Mouse (Mus musculus): Measurements from ENCODE around the gene Snupn. TPM values are rescaled to one million over a fixed set of nuclear protein-coding genes. Genes with fewer than 3 reads are reported as not detected.

Snupn gene
- polyA plus RNA-seq, 1 experiment, result 6.3 TPM

DNA sequence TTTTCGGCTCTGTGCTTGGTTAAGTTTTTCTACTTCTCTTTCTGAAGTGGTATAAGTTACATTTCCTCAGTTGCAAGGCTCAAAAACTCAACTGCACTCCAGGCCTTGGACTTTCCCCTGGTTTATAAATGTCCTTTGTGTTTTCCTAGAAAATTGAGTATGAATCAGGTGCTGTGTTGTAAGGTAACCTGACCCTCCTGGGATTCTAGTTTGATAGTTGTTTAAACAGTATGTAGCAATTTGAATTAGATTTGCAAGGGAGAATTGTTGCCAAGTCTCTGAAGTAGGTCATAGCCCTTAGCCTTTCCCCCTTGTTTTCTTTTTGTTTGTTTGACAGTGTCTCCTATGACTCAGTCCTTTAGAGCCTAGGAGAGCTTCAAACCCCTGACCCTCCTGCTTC, 67.0 kb downstream of the Snupn start:
- Histone ChIP-seq H3K36me3 (ENCODE audit: control insufficient read depth, insufficient read depth, low read length) (no peaks in the 10 kb centered on the region), H3K27ac (ENCODE audit: control insufficient read depth, insufficient read depth, low read length) (no peak overlapping the region), H3K4me3 (ENCODE audit: control insufficient read depth, insufficient read depth, low read length) (no peak overlapping the region), H3K27me3 (ENCODE audit: control insufficient read depth, insufficient read depth, low read length) (no peaks in the 10 kb centered on the region), H3K4me1 (replicated peaks; ENCODE audit: control insufficient read depth, insufficient read depth, low read length) (no peaks in the 10 kb centered on the region)
- WGBS, result 3% methylated on average over 1 of the region's 1 CpGs
- DNase-seq, result no peak
- TF ChIP-seq CTCF (IDR thresholded peaks at IDR 0.05; ENCODE audit: borderline replicate concordance, control insufficient read depth, extremely low read depth, insufficient read depth, low read length, poor library complexity) (no peak), POLR2A (IDR thresholded peaks at IDR 0.05; ENCODE audit: control insufficient read depth, extremely low read depth, insufficient read depth, low read length, poor library complexity) (no peak)

DNA sequence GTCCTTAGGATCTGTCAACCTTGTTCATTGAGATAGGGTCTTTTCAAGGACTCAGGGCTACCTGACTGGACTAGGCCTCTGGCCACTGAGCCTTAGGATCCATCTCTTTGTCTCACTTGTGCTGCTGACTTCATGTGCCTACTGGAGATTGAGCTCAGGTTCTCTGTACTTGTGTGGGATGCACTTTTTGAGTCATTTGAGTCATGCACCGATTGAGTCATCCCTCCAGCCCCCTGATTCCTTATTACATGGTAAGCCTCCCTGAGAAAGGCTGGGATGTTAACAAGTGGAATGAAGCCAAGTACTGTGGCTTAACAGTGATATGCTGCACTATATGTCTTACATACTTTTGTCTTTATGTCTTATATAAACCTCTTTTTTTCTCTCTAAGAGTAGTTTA, 81.1 kb downstream of the Snupn start:
- no peak for TF ChIP-seq CTCF (IDR thresholded peaks at IDR 0.05; ENCODE audit: borderline replicate concordance, control insufficient read depth, extremely low read depth, insufficient read depth, low read length, poor library complexity)
- no peak for TF ChIP-seq POLR2A (IDR thresholded peaks at IDR 0.05; ENCODE audit: control insufficient read depth, extremely low read depth, insufficient read depth, low read length, poor library complexity)
- H3K4me1 ChIP-seq (replicated peaks; ENCODE audit: control insufficient read depth, insufficient read depth, low read length), result no peaks in the 10 kb centered on the region
- WGBS, result 82% methylated on average over 1 of the region's 1 CpGs
- H3K27me3 ChIP-seq (ENCODE audit: control insufficient read depth, insufficient read depth, low read length), result no peaks in the 10 kb centered on the region
- no peak for DNase-seq
- no peak overlapping the region for H3K4me3 ChIP-seq (ENCODE audit: control insufficient read depth, insufficient read depth, low read length)
- H3K27ac ChIP-seq (ENCODE audit: control insufficient read depth, insufficient read depth, low read length), result no peak overlapping the region
- H3K36me3 ChIP-seq (ENCODE audit: control insufficient read depth, insufficient read depth, low read length), result no peaks in the 10 kb centered on the region; the same call in 1 of the 2 replicates

Other genes with a start within 250 kb of the Snupn start
- 5.2 and 5.3 TPM in 2 replicates for gene Lingo1, start 154.4 kb upstream of the Snupn start, polyA plus RNA-seq (2012; rRNA removed)
- 2.2 TPM in 2 replicates for gene Odf3l1, start 86.2 kb upstream of the Snupn start, polyA plus RNA-seq (2012; rRNA removed)
- 3.5 and 3.6 TPM in 2 replicates for gene Cspg4, start 85.8 kb upstream of the Snupn start, polyA plus RNA-seq (2012; rRNA removed)
- gene Snx33, start 22.5 kb upstream of the Snupn start, polyA plus RNA-seq (2012; rRNA removed), result 15.0 and 15.6 TPM in 2 replicates
- gene Imp3, start 13.4 kb upstream of the Snupn start, polyA plus RNA-seq (2012; rRNA removed), result 315 and 327 TPM in 2 replicates
- 15.0 and 20.5 TPM in 2 replicates for gene Ptpn9, start 44.0 kb downstream of the Snupn start, polyA plus RNA-seq (2012; rRNA removed)
- 237 and 282 TPM in 2 replicates for gene Sin3a, start 121.2 kb downstream of the Snupn start, polyA plus RNA-seq (2012; rRNA removed)
- gene Man2c1, start 179.8 kb downstream of the Snupn start, polyA plus RNA-seq (2012; rRNA removed), result 230 and 269 TPM in 2 replicates
- 47.2 and 49.1 TPM in 2 replicates for gene Neil1, start 197.4 kb downstream of the Snupn start, polyA plus RNA-seq (2012; rRNA removed)
- 318 and 366 TPM in 2 replicates for gene Commd4, start 207.5 kb downstream of the Snupn start, polyA plus RNA-seq (2012; rRNA removed)